18 mouse cellular contexts compared by ENCODE assay signal in genomic region chr10:42781672-42782071, GRCm38 (mm10). TPM values are rescaled to one million over a fixed set of nuclear protein-coding genes. Genes with fewer than 3 reads are reported as not detected.
DNase-seq lines count a peak whose midpoint lies in the region; ATAC-seq lines count a peak whose summit lies in the region.
"Had no signal": no experiment of that assay in that cellular context is flagged by ENCODE, and none has a peak within 500 bp of the region (broad histone marks: within the 10 kb centered on the region; RNA-seq: fewer than 3 reads in every experiment).

No protein-coding gene starts in this region.

- intact Hi-C loops in left cerebral cortex, postnatal 36 days (cut with DNase I), result no loop called here

- DNase-seq in frontal cortex, postnatal 10 days (ENCODE audit: low spot score in 2 of 2), result no peak
- DNase-seq in left cerebral cortex, postnatal 36 days (ENCODE audit: low spot score in 2 of 2), result peak; percentile 12 to 17
- no peak for DNase-seq in left cerebral cortex, adult 11 months (ENCODE audit: low spot score)
- peak; percentile 23 to 29 for DNase-seq in right cerebral cortex, postnatal 36 days (ENCODE audit: low spot score in 2 of 2)
- no peak for DNase-seq in right cerebral cortex, postnatal 10 days (ENCODE audit: low spot score in 2 of 2)
- DNase-seq in gastrocnemius, postnatal 25 days, result no peak
- DNase-seq: adrenal gland, adult 8-10 months; cerebellum, adult 8-10 months; gastrocnemius, postnatal 10 days; kidney, adult 9 months; kidney, postnatal 14 days; liver; lung, adult 2 months; thymus, postnatal 4 days had no signal

- ATAC-seq in frontal cortex, adult (ENCODE audit: low TSS enrichment), result peak; percentile 80
- no peak for ATAC-seq in megakaryocyte-erythroid progenitor cell, adult 5-6 weeks (replicated peaks; ENCODE audit: low FRiP score, low TSS enrichment, poor library complexity, severe bottlenecking)
- ATAC-seq: forebrain, embryonic 14.5 days; intestine, postnatal 0 days had no signal

RNA-seq across cellular contexts. Expression of gene Sec63, which starts 20.4 kb away (rescaled TPM):
- total RNA-seq in left cerebral cortex, postnatal 36 days (2021), result 10 to 100 TPM; 54.3 to 56.3 TPM
- total RNA-seq in megakaryocyte-erythroid progenitor cell, adult 5-6 weeks (2014; fragmentation: Nextera tagmentation), result 25.6 and 29.3 TPM in 2 replicates
- 17.5 and 39.9 TPM in 2 replicates for total RNA-seq in megakaryocyte-erythroid progenitor cell, adult 5-6 weeks (2017)
- 10 to 100 TPM; 20.2 to 21.9 TPM for total RNA-seq in gastrocnemius, postnatal 25 days (2021)

Comparison
In these comparisons a context has a peak if more than half of its experiments do, and no peak if none do; other contexts are left out.
1. DNase-seq: peak in left cerebral cortex, postnatal 36 days (2 of 2) and right cerebral cortex, postnatal 36 days (2 of 2); none in frontal cortex, postnatal 10 days (0 of 2), left cerebral cortex, adult 11 months (single experiment), right cerebral cortex, postnatal 10 days (0 of 2) and gastrocnemius, postnatal 25 days (single experiment).